Mouse (Mus musculus): Measurements from ENCODE around the gene Rarres1. TPM values are rescaled to one million over a fixed set of nuclear protein-coding genes. Genes with fewer than 3 reads are reported as not detected.
A peak's percentile ranks its signal among the peaks of the same experiment; 100 is the strongest.

Rarres1 gene
- polyA plus RNA-seq, 1 experiment from 2014 or later, result 1.6 TPM

GRCm38 (mm10) chr3:67514801-67515273, 486 bp downstream of the Rarres1 start:
- Histone ChIP-seq H3K4me2 (peak overlapping the region; percentile 82), H3K27me3 (replicated peaks) (peaks cover 52% of the 10 kb centered on the region), H3K27ac (no peak overlapping the region), H3K4me3 (peak overlapping the region; percentile 54), H3K9ac (peak overlapping the region; percentile 53), H3K4me1 (no peaks in the 10 kb centered on the region), H3K9me3 (replicated peaks) (no peaks in the 10 kb centered on the region), H3K36me3 (no peaks in the 10 kb centered on the region)
- ATAC-seq, result no peak
- 8% methylated on average over 40 of the region's 40 CpGs for WGBS (ENCODE audit: insufficient replicate concordance)

GRCm38 (mm10) chr3:67512807-67513206, 2.5 kb downstream of the Rarres1 start:
- Histone ChIP-seq H3K27me3 (replicated peaks) (peaks cover 42% of the 10 kb centered on the region), H3K9me3 (replicated peaks) (no peaks in the 10 kb centered on the region), H3K4me1 (no peaks in the 10 kb centered on the region), H3K36me3 (no peaks in the 10 kb centered on the region), H3K4me2 (no peak overlapping the region), H3K9ac (no peak overlapping the region), H3K4me3 (no peak overlapping the region), H3K27ac (no peak overlapping the region)
- 3% methylated on average over 5 of the region's 5 CpGs for WGBS (ENCODE audit: insufficient replicate concordance)
- ATAC-seq, result no peak

GRCm38 (mm10) chr3:67508216-67508892, 7.0 kb downstream of the Rarres1 start:
- Histone ChIP-seq H3K4me3 (no peak overlapping the region), H3K4me2 (no peak overlapping the region), H3K27me3 (replicated peaks) (peaks cover 4% of the 10 kb centered on the region), H3K9me3 (replicated peaks) (no peaks in the 10 kb centered on the region), H3K36me3 (no peaks in the 10 kb centered on the region), H3K9ac (no peak overlapping the region), H3K27ac (no peak overlapping the region), H3K4me1 (no peaks in the 10 kb centered on the region)
- 73% methylated on average over 10 of the region's 10 CpGs for WGBS (ENCODE audit: insufficient replicate concordance)
- no peak for ATAC-seq

GRCm38 (mm10) chr3:67505286-67505685, 10.0 kb downstream of the Rarres1 start:
- no peaks in the 10 kb centered on the region for H3K9me3 ChIP-seq (replicated peaks)
- no peaks in the 10 kb centered on the region for H3K4me1 ChIP-seq
- WGBS (ENCODE audit: insufficient replicate concordance), result 67% methylated on average over 2 of the region's 2 CpGs
- no peaks in the 10 kb centered on the region for H3K27me3 ChIP-seq (replicated peaks)
- H3K27ac ChIP-seq, result no peak overlapping the region
- no peak overlapping the region for H3K4me2 ChIP-seq
- no peak overlapping the region for H3K4me3 ChIP-seq
- H3K36me3 ChIP-seq, result no peaks in the 10 kb centered on the region
- no peak for ATAC-seq
- H3K9ac ChIP-seq, result no peak overlapping the region

- H3K27me3 ChIP-seq (replicated peaks), result no peaks in the 10 kb centered on the region
- no peak overlapping the region for H3K9ac ChIP-seq
- 9% methylated on average over 3 of the region's 3 CpGs for WGBS (ENCODE audit: insufficient replicate concordance)
- H3K4me3 ChIP-seq, result no peak overlapping the region
- ATAC-seq, result no peak
- no peak overlapping the region for H3K27ac ChIP-seq
- H3K4me2 ChIP-seq, result no peak overlapping the region
- no peaks in the 10 kb centered on the region for H3K36me3 ChIP-seq
- no peaks in the 10 kb centered on the region for H3K9me3 ChIP-seq (replicated peaks)
- H3K4me1 ChIP-seq, result 0 out of 2 replicates have a peak, but pooled peaks cover 7% of the 10 kb centered on the region
These were observed 11.4 kb downstream of the Rarres1 start for GRCm38 (mm10) chr3:67503878-67504277.

- peak; percentile 47; the same call in 1 of the 2 replicates for ATAC-seq
- H3K27me3 ChIP-seq (replicated peaks), result no peaks in the 10 kb centered on the region
- 0 out of 2 replicates have a peak, but pooled peaks cover 8% of the 10 kb centered on the region for H3K4me1 ChIP-seq
- H3K9me3 ChIP-seq (replicated peaks), result no peaks in the 10 kb centered on the region; the same call in 1 of the 2 replicates
- H3K4me2 ChIP-seq, result no peak overlapping the region
- H3K27ac ChIP-seq, result no peak overlapping the region
- H3K36me3 ChIP-seq, result no peaks in the 10 kb centered on the region
- 71% methylated on average over 4 of the region's 4 CpGs for whole genome bisulfite sequencing (ENCODE audit: insufficient replicate concordance)
- no peak overlapping the region for H3K9ac ChIP-seq
- H3K4me3 ChIP-seq, result no peak overlapping the region
These were observed 15.9 kb downstream of the Rarres1 start for GRCm38 (mm10) chr3:67499406-67499791.

- H3K27ac ChIP-seq, result no peak overlapping the region
- ATAC-seq, result peak; percentile 83
- no peak overlapping the region for H3K4me2 ChIP-seq
- no peak overlapping the region for H3K4me3 ChIP-seq
- no peaks in the 10 kb centered on the region for H3K36me3 ChIP-seq
- 62% methylated on average over 8 of the region's 8 CpGs for WGBS (ENCODE audit: insufficient replicate concordance)
- no peaks in the 10 kb centered on the region for H3K27me3 ChIP-seq (replicated peaks)
- 0 out of 2 replicates have a peak, but pooled peaks cover 8% of the 10 kb centered on the region for H3K4me1 ChIP-seq
- H3K9me3 ChIP-seq (replicated peaks), result no peaks in the 10 kb centered on the region; the same call in 1 of the 2 replicates
- no peak overlapping the region for H3K9ac ChIP-seq
These were observed 16.4 kb downstream of the Rarres1 start for GRCm38 (mm10) chr3:67498773-67499405.

GRCm38 (mm10) chr3:67497998-67498397, 17.3 kb downstream of the Rarres1 start:
- 0 out of 2 replicates have a peak, but pooled peaks cover 8% of the 10 kb centered on the region for H3K4me1 ChIP-seq
- H3K36me3 ChIP-seq, result no peaks in the 10 kb centered on the region
- H3K4me3 ChIP-seq, result no peak overlapping the region
- H3K27ac ChIP-seq, result no peak overlapping the region
- ATAC-seq, result no peak
- no peaks in the 10 kb centered on the region; the same call in 1 of the 2 replicates for H3K9me3 ChIP-seq (replicated peaks)
- 77% methylated on average over 2 of the region's 2 CpGs for WGBS (ENCODE audit: insufficient replicate concordance)
- H3K27me3 ChIP-seq (replicated peaks), result no peaks in the 10 kb centered on the region
- H3K4me2 ChIP-seq, result no peak overlapping the region
- no peak overlapping the region for H3K9ac ChIP-seq

- no peaks in the 10 kb centered on the region; the same call in 1 of the 2 replicates for H3K9me3 ChIP-seq (replicated peaks)
- no peaks in the 10 kb centered on the region for H3K27me3 ChIP-seq (replicated peaks)
- 76% methylated on average over 10 of the region's 10 CpGs for WGBS (ENCODE audit: insufficient replicate concordance)
- no peak for ATAC-seq
- H3K27ac ChIP-seq, result no peak overlapping the region
- H3K4me3 ChIP-seq, result no peak overlapping the region
- H3K4me2 ChIP-seq, result no peak overlapping the region
- H3K4me1 ChIP-seq, result 0 out of 2 replicates have a peak, but pooled peaks cover 8% of the 10 kb centered on the region
- no peak overlapping the region for H3K9ac ChIP-seq
- no peaks in the 10 kb centered on the region for H3K36me3 ChIP-seq
These were observed 19.0 kb downstream of the Rarres1 start for GRCm38 (mm10) chr3:67496310-67496709.

- no peak overlapping the region for H3K27ac ChIP-seq
- WGBS (ENCODE audit: insufficient replicate concordance), result 75% methylated on average over 8 of the region's 8 CpGs
- no peaks in the 10 kb centered on the region for H3K27me3 ChIP-seq (replicated peaks)
- H3K9me3 ChIP-seq (replicated peaks), result no peaks in the 10 kb centered on the region
- ATAC-seq, result no peak
- no peaks in the 10 kb centered on the region for H3K36me3 ChIP-seq
- H3K9ac ChIP-seq, result no peak overlapping the region
- no peak overlapping the region for H3K4me3 ChIP-seq
- no peaks in the 10 kb centered on the region for H3K4me1 ChIP-seq
- H3K4me2 ChIP-seq, result no peak overlapping the region
These were observed 22.2 kb downstream of the Rarres1 start for GRCm38 (mm10) chr3:67493132-67493531.

- H3K4me1 ChIP-seq, result no peaks in the 10 kb centered on the region
- no peaks in the 10 kb centered on the region for H3K36me3 ChIP-seq
- 67% methylated on average over 8 of the region's 8 CpGs for WGBS (ENCODE audit: insufficient replicate concordance)
- no peak overlapping the region for H3K27ac ChIP-seq
- no peaks in the 10 kb centered on the region for H3K9me3 ChIP-seq (replicated peaks)
- H3K4me3 ChIP-seq, result no peak overlapping the region
- no peak overlapping the region for H3K9ac ChIP-seq
- H3K27me3 ChIP-seq (replicated peaks), result no peaks in the 10 kb centered on the region
- no peak for ATAC-seq
- no peak overlapping the region for H3K4me2 ChIP-seq
These were observed 23.0 kb downstream of the Rarres1 start for GRCm38 (mm10) chr3:67492086-67492869.

GRCm38 (mm10) chr3:67490156-67490555, 25.2 kb downstream of the Rarres1 start:
- 44% methylated on average over 4 of the region's 4 CpGs for WGBS (ENCODE audit: insufficient replicate concordance)
- no peaks in the 10 kb centered on the region for H3K27me3 ChIP-seq (replicated peaks)
- no peak overlapping the region for H3K9ac ChIP-seq
- H3K4me2 ChIP-seq, result no peak overlapping the region
- H3K36me3 ChIP-seq, result no peaks in the 10 kb centered on the region
- H3K27ac ChIP-seq, result no peak overlapping the region
- no peak for ATAC-seq
- no peak overlapping the region for H3K4me3 ChIP-seq
- no peaks in the 10 kb centered on the region for H3K9me3 ChIP-seq (replicated peaks)
- no peaks in the 10 kb centered on the region for H3K4me1 ChIP-seq
